Mouse (Mus musculus) gastrocnemius, postnatal 4 days (tissue): Measurements from ENCODE around the gene Cntnap4. TPM values are rescaled to one million over a fixed set of nuclear protein-coding genes. Genes with fewer than 3 reads are reported as not detected.
"Not testable (repeated sequence)": the region's sequence is repeated elsewhere in the genome, so short reads cannot be mapped to it uniquely, and the experiment has no call there.

Experiments used
- DNase-seq, 2 experiments: peaks; one replicate each; pipeline ENCODE4 v3.0.0; 2021 to 2022; ENCODE audit warnings: low spot score in 2 of 2, mixed read lengths in 2 of 2
- total RNA-seq, 2 experiments: library from RNA; stranded (reverse); gene quantifications; 2 replicates each; pipeline ENCODE4 v1.2.3; 2021

Gene Cntnap4
- total RNA-seq, 2 experiments from 2014 or later: 0.47 to 0.54 TPM

- no peak for DNase-seq
Measured at GRCm38 (mm10) chr8:112724918-112725317, 155.1 kb downstream of the Cntnap4 start.

GRCm38 (mm10) chr8:112730583-112731432, 161.0 kb downstream of the Cntnap4 start:
- DNase-seq: no peak

GRCm38 (mm10) chr8:112735575-112735974, 165.7 kb downstream of the Cntnap4 start:
- peak in 1 of 2 experiments; percentile 32 for DNase-seq

GRCm38 (mm10) chr8:112743331-112743730, 173.5 kb downstream of the Cntnap4 start:
- DNase-seq: no peak

- no peak for DNase-seq
Measured at GRCm38 (mm10) chr8:112747296-112747695, 177.5 kb downstream of the Cntnap4 start.

GRCm38 (mm10) chr8:112755171-112755570, 185.3 kb downstream of the Cntnap4 start:
- DNase-seq: no peak

- no peak for DNase-seq
Measured at GRCm38 (mm10) chr8:112803058-112803457, 233.2 kb downstream of the Cntnap4 start.

GRCm38 (mm10) chr8:112809382-112809781, 239.5 kb downstream of the Cntnap4 start:
- DNase-seq: no peak

GRCm38 (mm10) chr8:112841057-112841456, 271.2 kb downstream of the Cntnap4 start:
- DNase-seq: no peak

- DNase-seq: not testable (repeated sequence)
Measured at GRCm38 (mm10) chr8:112849541-112849940, 279.7 kb downstream of the Cntnap4 start.

GRCm38 (mm10) chr8:112906458-112907112, 336.7 kb downstream of the Cntnap4 start:
- DNase-seq: peak; percentile 33 to 62

- DNase-seq: no peak
Measured at GRCm38 (mm10) chr8:112909527-112909926, 339.7 kb downstream of the Cntnap4 start.

GRCm38 (mm10) chr8:112911422-112911821, 341.6 kb downstream of the Cntnap4 start:
- DNase-seq: no peak

GRCm38 (mm10) chr8:112922151-112922550, 352.3 kb downstream of the Cntnap4 start:
- DNase-seq: no peak

- DNase-seq: no peak
Measured at GRCm38 (mm10) chr8:112922789-112923188, 352.9 kb downstream of the Cntnap4 start.
